Mouse (Mus musculus): Measurements from ENCODE around the gene C130032M10Rik.
A peak's percentile ranks its signal among the peaks of the same experiment; 100 is the strongest.
"Not testable (repeated sequence)": the region's sequence is repeated elsewhere in the genome, so short reads cannot be mapped to it uniquely, and the experiment has no call there.

The C130032M10Rik gene

GRCm38 (mm10) chr9:114518812-114519477, 3.4 kb downstream of the C130032M10Rik start:
- DNase-seq (ENCODE audit: low spot score in 2 of 2): no peak

GRCm38 (mm10) chr9:114520529-114520928, 5.0 kb downstream of the C130032M10Rik start:
- DNase-seq (ENCODE audit: low spot score in 2 of 2): not testable (repeated sequence)

- DNase-seq (ENCODE audit: low spot score in 2 of 2): no peak
Measured at GRCm38 (mm10) chr9:114522041-114522440, 6.5 kb downstream of the C130032M10Rik start.

GRCm38 (mm10) chr9:114522501-114522900, 7.0 kb downstream of the C130032M10Rik start:
- DNase-seq (ENCODE audit: low spot score in 2 of 2): no peak

- no peak for DNase-seq (ENCODE audit: low spot score in 2 of 2)
Measured at GRCm38 (mm10) chr9:114525073-114525633, 9.7 kb downstream of the C130032M10Rik start.

GRCm38 (mm10) chr9:114525891-114526290, 10.4 kb downstream of the C130032M10Rik start:
- no peak for DNase-seq (ENCODE audit: low spot score in 2 of 2)

GRCm38 (mm10) chr9:114526581-114526980, 11.1 kb downstream of the C130032M10Rik start:
- no peak for DNase-seq (ENCODE audit: low spot score in 2 of 2)

- DNase-seq (ENCODE audit: low spot score in 2 of 2): no peak
Measured at GRCm38 (mm10) chr9:114527085-114527484, 11.6 kb downstream of the C130032M10Rik start.

- DNase-seq (ENCODE audit: low spot score in 2 of 2): no peak
Measured at GRCm38 (mm10) chr9:114527992-114528679, 12.6 kb downstream of the C130032M10Rik start.

- no peak for DNase-seq (ENCODE audit: low spot score in 2 of 2)
Measured at GRCm38 (mm10) chr9:114528680-114529048, 13.2 kb downstream of the C130032M10Rik start.

GRCm38 (mm10) chr9:114531276-114531675, 15.8 kb downstream of the C130032M10Rik start:
- DNase-seq (ENCODE audit: low spot score in 2 of 2): no peak

GRCm38 (mm10) chr9:114533848-114534247, 18.4 kb downstream of the C130032M10Rik start:
- DNase-seq (ENCODE audit: low spot score in 2 of 2): no peak

GRCm38 (mm10) chr9:114534747-114535517, 19.4 kb downstream of the C130032M10Rik start:
- DNase-seq (ENCODE audit: low spot score in 2 of 2): peak in 1 of 2 experiments; percentile 6

- DNase-seq (ENCODE audit: low spot score in 2 of 2): no peak
Measured at GRCm38 (mm10) chr9:114536628-114537027, 21.1 kb downstream of the C130032M10Rik start.

GRCm38 (mm10) chr9:114538996-114539563, 23.6 kb downstream of the C130032M10Rik start:
- DNase-seq (ENCODE audit: low spot score in 2 of 2): no peak

GRCm38 (mm10) chr9:114541279-114541741, 25.8 kb downstream of the C130032M10Rik start:
- no peak for DNase-seq (ENCODE audit: low spot score in 2 of 2)

- DNase-seq (ENCODE audit: low spot score in 2 of 2): no peak
Measured at GRCm38 (mm10) chr9:114543882-114544753, 28.6 kb downstream of the C130032M10Rik start.

- DNase-seq (ENCODE audit: low spot score in 2 of 2): no peak
Measured at GRCm38 (mm10) chr9:114544754-114545393, 29.4 kb downstream of the C130032M10Rik start.

- DNase-seq (ENCODE audit: low spot score in 2 of 2): no peak
Measured at GRCm38 (mm10) chr9:114546765-114547164, 31.3 kb downstream of the C130032M10Rik start.

- no peak for DNase-seq (ENCODE audit: low spot score in 2 of 2)
Measured at GRCm38 (mm10) chr9:114547643-114548077, 32.2 kb downstream of the C130032M10Rik start.

Data from right cerebral cortex, postnatal 36 days (tissue).